Mouse (Mus musculus) embryonic facial prominence, embryonic 12.5 days (tissue): ENCODE results near the gene Brd4. TPM values are rescaled to one million over a fixed set of nuclear protein-coding genes. Genes with fewer than 3 reads are reported as not detected.
A peak's percentile ranks its signal among the peaks of the same experiment; 100 is the strongest.

Experiments
- ATAC-seq: fragments of 200-750 bp; cut with Nextera tagmentation; 2 replicates; pipeline ENCODE4 v1.8.0; 2017; ENCODE audit not compliant: insufficient number of reproducible peaks, insufficient read depth, low FRiP score, low TSS enrichment
- H3K27ac ChIP-seq: fragments of 300-500 bp; sonication (generic); 2 replicates; pipeline ENCODE4 v1.5.1; 2016; ENCODE audit warnings: mild to moderate bottlenecking
- H3K27me3 ChIP-seq: fragments of 300-500 bp; sonication (generic); 2 replicates; pipeline ENCODE4 v1.6.1; 2016; ENCODE audit warnings: mild to moderate bottlenecking, moderate library complexity
- H3K36me3 ChIP-seq: fragments of 300-500 bp; sonication (generic); 2 replicates; pipeline ENCODE4 v1.6.1; 2016; ENCODE audit warnings: mild to moderate bottlenecking
- H3K4me1 ChIP-seq: fragments of 300-500 bp; sonication (generic); 2 replicates; pipeline ENCODE4 v1.6.1; 2016
- H3K4me2 ChIP-seq: fragments of 300-500 bp; sonication (generic); replicated peaks from 2 replicates; pipeline ENCODE4 v1.6.1; 2016; ENCODE audit warnings: mild to moderate bottlenecking, moderate library complexity
- H3K4me3 ChIP-seq: fragments of 300-500 bp; sonication (generic); 2 replicates; pipeline ENCODE4 v1.5.1; 2016; ENCODE audit warnings: mild to moderate bottlenecking
- H3K9ac ChIP-seq: fragments of 300-500 bp; sonication (generic); 2 replicates; pipeline ENCODE4 v1.6.1; 2016; ENCODE audit warnings: mild to moderate bottlenecking, moderate library complexity
- H3K9me3 ChIP-seq: fragments of 300-500 bp; sonication (generic); 2 replicates; pipeline ENCODE4 v1.6.1; 2016; ENCODE audit warnings: mild to moderate bottlenecking, moderate library complexity
- WGBS: fragments of 180-500 bp; shearing (Covaris S2); methylation state at CpG from one replicate; pipeline ENCODE4 v1.1.7; 2016; 5-methylcytosine and 5-hydroxymethylcytosine counted together
- polyA plus RNA-seq: library from polyadenylated mRNA; unstranded; fragments of >200 nt; fragmentation: Nextera tagmentation; extraction: Ambion mirVana; gene quantifications from 2 replicates; pipeline ENCODE4 v1.2.1, GENCODE M21; 2016

Gene Brd4
- polyA plus RNA-seq, 1 experiment from 2014 or later: 112 TPM

- ATAC-seq: no peak
- no peak overlapping the region for H3K27ac ChIP-seq
- no peak overlapping the region for H3K9ac ChIP-seq
- H3K4me2 ChIP-seq: no peak overlapping the region
- H3K4me1 ChIP-seq: peaks cover under 1% of the 10 kb centered on the region
- WGBS: 85% methylated on average over 5 of the region's 5 CpGs
- H3K27me3 ChIP-seq: no peaks in the 10 kb centered on the region
- no peak overlapping the region for H3K4me3 ChIP-seq
- H3K9me3 ChIP-seq: no peaks in the 10 kb centered on the region
- H3K36me3 ChIP-seq: peaks cover 96% of the 10 kb centered on the region
These were observed 29.4 kb upstream of the Brd4 start for GRCm38 (mm10) chr17:32313892-32314291.

- Histone ChIP-seq H3K9ac (no peak overlapping the region), H3K9me3 (no peaks in the 10 kb centered on the region), H3K4me2 (no peak overlapping the region), H3K4me1 (no peaks in the 10 kb centered on the region), H3K27me3 (no peaks in the 10 kb centered on the region), H3K4me3 (no peak overlapping the region), H3K27ac (no peak overlapping the region), H3K36me3 (peaks cover 99% of the 10 kb centered on the region)
- WGBS: 96% methylated on average over 8 of the region's 8 CpGs
- ATAC-seq: no peak
These were observed 28.3 kb upstream of the Brd4 start for GRCm38 (mm10) chr17:32312801-32313200.

GRCm38 (mm10) chr17:32307963-32308362, 23.4 kb upstream of the Brd4 start:
- peaks cover 98% of the 10 kb centered on the region for H3K36me3 ChIP-seq
- no peaks in the 10 kb centered on the region for H3K9me3 ChIP-seq
- no peak overlapping the region for H3K27ac ChIP-seq
- H3K4me3 ChIP-seq: no peak overlapping the region
- H3K27me3 ChIP-seq: no peaks in the 10 kb centered on the region
- no peak for ATAC-seq
- no peaks in the 10 kb centered on the region for H3K4me1 ChIP-seq
- WGBS: 88% methylated on average over 4 of the region's 4 CpGs
- no peak overlapping the region for H3K4me2 ChIP-seq
- H3K9ac ChIP-seq: no peak overlapping the region

GRCm38 (mm10) chr17:32298125-32298524, 13.6 kb upstream of the Brd4 start:
- Histone ChIP-seq H3K9me3 (no peaks in the 10 kb centered on the region), H3K36me3 (0 out of 2 replicates have a peak, but pooled peaks cover 2% of the 10 kb centered on the region), H3K4me3 (no peak overlapping the region), H3K4me2 (no peak overlapping the region), H3K4me1 (no peaks in the 10 kb centered on the region), H3K27ac (no peak overlapping the region), H3K9ac (no peak overlapping the region), H3K27me3 (no peaks in the 10 kb centered on the region)
- ATAC-seq: no peak
- WGBS: 80% methylated on average over 1 of the region's 1 CpGs

- 81% methylated on average over 2 of the region's 2 CpGs for WGBS
- no peak overlapping the region for H3K27ac ChIP-seq
- no peaks in the 10 kb centered on the region for H3K4me1 ChIP-seq
- H3K9me3 ChIP-seq: no peaks in the 10 kb centered on the region
- H3K36me3 ChIP-seq: no peaks in the 10 kb centered on the region
- H3K27me3 ChIP-seq: no peaks in the 10 kb centered on the region
- no peak for ATAC-seq
- H3K4me2 ChIP-seq: no peak overlapping the region
- H3K9ac ChIP-seq: no peak overlapping the region
- H3K4me3 ChIP-seq: no peak overlapping the region
These were observed 11.4 kb upstream of the Brd4 start for GRCm38 (mm10) chr17:32295901-32296300.

GRCm38 (mm10) chr17:32295160-32295559, 10.6 kb upstream of the Brd4 start:
- Histone ChIP-seq H3K4me3 (no peak overlapping the region), H3K27me3 (no peaks in the 10 kb centered on the region), H3K4me1 (no peaks in the 10 kb centered on the region), H3K9ac (no peak overlapping the region), H3K36me3 (no peaks in the 10 kb centered on the region), H3K27ac (no peak overlapping the region), H3K9me3 (no peaks in the 10 kb centered on the region), H3K4me2 (no peak overlapping the region)
- ATAC-seq: no peak
- 83% methylated on average over 4 of the region's 4 CpGs for WGBS

GRCm38 (mm10) chr17:32285138-32285670, 682 bp upstream of the Brd4 start:
- H3K27ac ChIP-seq: peak overlapping the region; percentile 100
- H3K4me2 ChIP-seq: peak overlapping the region; percentile 85
- H3K4me1 ChIP-seq: peaks cover 26% of the 10 kb centered on the region
- peak overlapping the region; percentile 98 for H3K9ac ChIP-seq
- ATAC-seq: no peak
- H3K27me3 ChIP-seq: no peaks in the 10 kb centered on the region
- H3K9me3 ChIP-seq: no peaks in the 10 kb centered on the region
- H3K36me3 ChIP-seq: 0 out of 2 replicates have a peak, but pooled peaks cover 2% of the 10 kb centered on the region
- peak overlapping the region; percentile 80 for H3K4me3 ChIP-seq
- WGBS: 51% methylated on average over 6 of the region's 6 CpGs

GRCm38 (mm10) chr17:32283771-32284221, 726 bp downstream of the Brd4 start:
- H3K4me2 ChIP-seq: peak overlapping the region; percentile 85
- H3K9me3 ChIP-seq: no peaks in the 10 kb centered on the region
- under 1% methylated on average over 26 of the region's 41 CpGs for WGBS
- peak; percentile 77 for ATAC-seq
- no peaks in the 10 kb centered on the region for H3K27me3 ChIP-seq
- H3K4me3 ChIP-seq: peak overlapping the region; percentile 80
- peak overlapping the region; percentile 100 for H3K27ac ChIP-seq
- H3K36me3 ChIP-seq: no peaks in the 10 kb centered on the region
- peak overlapping the region; percentile 98 for H3K9ac ChIP-seq
- H3K4me1 ChIP-seq: peaks cover 26% of the 10 kb centered on the region

GRCm38 (mm10) chr17:32283341-32283740, 1.2 kb downstream of the Brd4 start:
- Histone ChIP-seq H3K9ac (peak overlapping the region; percentile 98), H3K4me1 (peaks cover 26% of the 10 kb centered on the region), H3K9me3 (no peaks in the 10 kb centered on the region), H3K4me2 (peak overlapping the region; percentile 85), H3K27me3 (no peaks in the 10 kb centered on the region), H3K36me3 (no peaks in the 10 kb centered on the region), H3K4me3 (peak overlapping the region; percentile 80), H3K27ac (peak overlapping the region; percentile 100)
- 10% methylated on average over 7 of the region's 7 CpGs for WGBS
- ATAC-seq: peak; percentile 24; the same call in 1 of the 2 replicates

- no peak for ATAC-seq
- H3K9me3 ChIP-seq: no peaks in the 10 kb centered on the region
- H3K4me3 ChIP-seq: no peak overlapping the region
- no peak overlapping the region for H3K9ac ChIP-seq
- peaks cover 26% of the 10 kb centered on the region for H3K4me1 ChIP-seq
- no peaks in the 10 kb centered on the region for H3K27me3 ChIP-seq
- no peaks in the 10 kb centered on the region for H3K36me3 ChIP-seq
- peak overlapping the region; percentile 9; the same call in 1 of the 2 replicates for H3K4me2 ChIP-seq
- WGBS: 81% methylated on average over 4 of the region's 4 CpGs
- no peak overlapping the region for H3K27ac ChIP-seq
These were observed 2.8 kb downstream of the Brd4 start for GRCm38 (mm10) chr17:32281611-32282310.

GRCm38 (mm10) chr17:32281126-32281525, 3.4 kb downstream of the Brd4 start:
- 92% methylated on average over 2 of the region's 2 CpGs for WGBS
- Histone ChIP-seq H3K36me3 (no peaks in the 10 kb centered on the region), H3K9me3 (no peaks in the 10 kb centered on the region), H3K27me3 (no peaks in the 10 kb centered on the region), H3K27ac (no peak overlapping the region), H3K4me1 (peaks cover 26% of the 10 kb centered on the region), H3K9ac (no peak overlapping the region), H3K4me3 (no peak overlapping the region), H3K4me2 (no peak overlapping the region)
- ATAC-seq: no peak

- no peak overlapping the region for H3K9ac ChIP-seq
- H3K27ac ChIP-seq: no peak overlapping the region
- WGBS: 84% methylated on average over 3 of the region's 3 CpGs
- H3K36me3 ChIP-seq: no peaks in the 10 kb centered on the region
- H3K27me3 ChIP-seq: no peaks in the 10 kb centered on the region
- ATAC-seq: no peak
- peaks cover 26% of the 10 kb centered on the region for H3K4me1 ChIP-seq
- no peak overlapping the region for H3K4me3 ChIP-seq
- H3K9me3 ChIP-seq: no peaks in the 10 kb centered on the region
- H3K4me2 ChIP-seq: no peak overlapping the region
These were observed 3.9 kb downstream of the Brd4 start for GRCm38 (mm10) chr17:32280575-32280974.
